In the genomic region with DNA sequence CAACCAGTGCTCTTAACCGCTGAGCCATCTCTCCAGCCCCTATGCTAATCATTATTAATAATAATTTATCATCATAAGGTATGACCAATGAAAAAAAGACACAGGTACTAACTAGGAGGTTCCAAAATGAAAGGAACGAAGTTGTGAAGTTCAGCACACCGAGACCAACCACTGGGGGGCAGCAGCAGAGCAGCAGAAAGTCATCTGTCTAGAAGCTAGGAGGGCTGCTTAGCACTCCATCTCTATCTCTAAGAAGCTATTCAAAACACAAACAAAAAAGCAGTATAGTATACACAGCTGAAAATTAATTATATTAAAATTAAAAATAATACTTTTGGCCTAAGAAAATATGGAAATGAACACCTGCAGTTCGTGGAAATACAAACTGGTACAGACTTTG, we compare ENCODE assay signal across 9 mouse cellular contexts. TPM values are rescaled to one million over a fixed set of nuclear protein-coding genes. Genes with fewer than 3 reads are reported as not detected.
DNase-seq lines count a peak whose midpoint lies in the region; ATAC-seq and TF ChIP-seq lines count a peak whose summit lies in the region.
"Had no signal": no experiment of that assay in that cellular context is flagged by ENCODE, and none has a peak within 500 bp of the region (broad histone marks: within the 10 kb centered on the region; RNA-seq: fewer than 3 reads in every experiment).

No protein-coding gene starts in this region.

- 41% methylated on average over 4 of the region's 4 CpGs for WGBS in heart, postnatal 0 days
- 46% methylated on average over 4 of the region's 4 CpGs for WGBS in lung, embryonic 14.5 days

- DNase-seq in adrenal gland, adult 2 months = peak; percentile 71
- DNase-seq in embryo, embryonic 9.5 days (ENCODE audit: extremely low spot score) = peak; percentile 51
- DNase-seq in heart, postnatal 0 days (ENCODE audit: low spot score) = peak; percentile 69
- DNase-seq in layer of hippocampus, adult 2 months (ENCODE audit: low spot score in 2 of 2) = peak; percentile 62 to 85
- peak; percentile 94 for DNase-seq in lung, embryonic 14.5 days
- peak; percentile 74 to 89 for DNase-seq in right cerebral cortex, postnatal 10 days (ENCODE audit: low spot score in 2 of 2)
- peak; percentile 52 for DNase-seq in urinary bladder, postnatal 10 days (ENCODE audit: low spot score)

- ATAC-seq in heart, postnatal 0 days (ENCODE audit: insufficient read depth, low read depth) = no peak
- 0 out of 2 replicates have a peak, but pooled peaks have one; percentile 31 for ATAC-seq in lung, embryonic 14.5 days (ENCODE audit: insufficient read depth)

- peak; percentile 46 for TF ChIP-seq CTCF in E14TG2a.4 (conservative IDR thresholded peaks at IDR 0.05; ENCODE audit: low read length)
- peak; percentile 87 for TF ChIP-seq CTCF in heart, postnatal 0 days (IDR thresholded peaks at IDR 0.05; ENCODE audit: low read depth)
- peak; percentile 95 for TF ChIP-seq CTCF in layer of hippocampus, adult 2 months (conservative IDR thresholded peaks at IDR 0.05)
- peak; percentile 87 for TF ChIP-seq CTCF in lung, embryonic 14.5 days (IDR thresholded peaks at IDR 0.05; ENCODE audit: low read depth)

- H3K4me3 ChIP-seq in E14TG2a.4 (replicated peaks; ENCODE audit: low read length) = no peak overlapping the region
- H3K4me3 ChIP-seq in heart, postnatal 0 days (ENCODE audit: low read depth, low read length) = no peak overlapping the region
- H3K4me3 ChIP-seq in layer of hippocampus, adult 2 months = no peak overlapping the region
- no peak overlapping the region for H3K4me3 ChIP-seq in lung, embryonic 14.5 days (ENCODE audit: low read depth, low read length)
- H3K4me3 ChIP-seq: hindbrain, embryonic 15.5 days had no signal

- H3K9ac ChIP-seq in heart, postnatal 0 days (replicated peaks; ENCODE audit: low read depth, low read length) = no peak overlapping the region
- H3K9ac ChIP-seq in lung, embryonic 14.5 days = no peak overlapping the region
- H3K9ac ChIP-seq: hindbrain, embryonic 15.5 days had no signal

- H3K36me3 ChIP-seq in E14TG2a.4 (ENCODE audit: insufficient read depth, low read length) = peaks cover 93% of the 10 kb centered on the region
- peaks cover 87% of the 10 kb centered on the region for H3K36me3 ChIP-seq in heart, postnatal 0 days (replicated peaks; ENCODE audit: control insufficient read depth, insufficient read depth, low read length)
- peaks cover 83% of the 10 kb centered on the region for H3K36me3 ChIP-seq in lung, embryonic 14.5 days (ENCODE audit: insufficient read depth)

- H3K27me3 ChIP-seq in E14TG2a.4 (ENCODE audit: insufficient read depth, low read length) = no peaks in the 10 kb centered on the region
- no peaks in the 10 kb centered on the region for H3K27me3 ChIP-seq in heart, postnatal 0 days (ENCODE audit: control insufficient read depth, insufficient read depth, low read length)
- H3K27me3 ChIP-seq in lung, embryonic 14.5 days (ENCODE audit: insufficient read depth, low read length) = no peaks in the 10 kb centered on the region
- H3K27me3 ChIP-seq: hindbrain, embryonic 15.5 days had no signal

- no peak overlapping the region for H3K4me2 ChIP-seq in heart, postnatal 0 days (ENCODE audit: low read depth, low read length)
- H3K4me2 ChIP-seq in lung, embryonic 14.5 days = no peak overlapping the region
- H3K4me2 ChIP-seq: hindbrain, embryonic 15.5 days had no signal

- H3K4me1 ChIP-seq in E14TG2a.4 (replicated peaks; ENCODE audit: low read depth, low read length) = peaks cover 45% of the 10 kb centered on the region
- H3K4me1 ChIP-seq in heart, postnatal 0 days (ENCODE audit: control insufficient read depth, insufficient read depth) = peaks cover 7% of the 10 kb centered on the region; the same call in 1 of the 2 replicates
- H3K4me1 ChIP-seq in lung, embryonic 14.5 days (ENCODE audit: insufficient read depth) = no peaks in the 10 kb centered on the region
- H3K4me1 ChIP-seq: hindbrain, embryonic 15.5 days had no signal

- H3K9me3 ChIP-seq in E14TG2a.4 (ENCODE audit: low read length) = no peaks in the 10 kb centered on the region
- H3K9me3 ChIP-seq in heart, postnatal 0 days (replicated peaks; ENCODE audit: control insufficient read depth, low read length) = no peaks in the 10 kb centered on the region
- H3K9me3 ChIP-seq in lung, embryonic 14.5 days (ENCODE audit: low read depth, low read length) = no peaks in the 10 kb centered on the region
- H3K9me3 ChIP-seq: hindbrain, embryonic 15.5 days had no signal

- no peak for TF ChIP-seq EP300 in heart, postnatal 0 days (IDR thresholded peaks at IDR 0.05; ENCODE audit: low read depth)

- H3K27ac ChIP-seq in heart, postnatal 0 days (ENCODE audit: low read depth) = no peak overlapping the region
- H3K27ac ChIP-seq in layer of hippocampus, adult 2 months = no peak overlapping the region
- H3K27ac ChIP-seq in lung, embryonic 14.5 days (ENCODE audit: low read depth) = no peak overlapping the region
- H3K27ac ChIP-seq: hindbrain, embryonic 15.5 days had no signal

RNA-seq across cellular contexts. Expression of a gene that starts 53.0 kb away (rescaled TPM):
- total RNA-seq in adrenal gland, adult 2 months (2021) = 100 to 1,000 TPM in 1 of 2 experiments, 10 to 100 TPM in 1; 80.4 to 120 TPM
- polyA plus RNA-seq in adrenal gland, adult 2 months (2012; rRNA removed) = 42.2 and 42.7 TPM in 2 replicates
- 239 and 307 TPM in 2 replicates for total RNA-seq in heart, postnatal 0 days (2014; rRNA removed; ENCODE audit: low replicate concordance)
- 213 and 235 TPM in 2 replicates for polyA plus RNA-seq in heart, postnatal 0 days (2015; fragmentation: Nextera tagmentation; extraction: Ambion mirVana)
- 10 to 100 TPM; 31.2 to 34.2 TPM for total RNA-seq in layer of hippocampus, adult 2 months (2021)
- polyA plus RNA-seq in lung, embryonic 14.5 days (2014; fragmentation: Nextera tagmentation; extraction: Ambion mirVana) = 128 and 133 TPM in 2 replicates
